7 mouse cellular contexts compared by ENCODE assay signal in genomic region chr4:121016021-121016898, GRCm38 (mm10). TPM values are rescaled to one million over a fixed set of nuclear protein-coding genes. Genes with fewer than 3 reads are reported as not detected.
DNase-seq lines count a peak whose midpoint lies in the region; ATAC-seq lines count a peak whose summit lies in the region.

No protein-coding gene starts in this region.

- ATAC-seq in CD4-positive, CD25-positive, alpha-beta regulatory T cell, adult 4 months, result peak; percentile 36
- ATAC-seq in heart, embryonic 16.5 days (replicated peaks; ENCODE audit: extremely low read depth, insufficient read depth, low FRiP score), result peak; percentile 0; the same call in 1 of the 2 replicates
- ATAC-seq in megakaryocyte-erythroid progenitor cell, adult 5-6 weeks (replicated peaks; ENCODE audit: low FRiP score, low TSS enrichment, poor library complexity, severe bottlenecking), result peak; percentile 20; the same call in 1 of the 2 replicates

- peak overlapping the region; percentile 94 for H3K4me2 ChIP-seq in heart, embryonic 16.5 days (ENCODE audit: low read depth, low read length)

- no peaks in the 10 kb centered on the region for H3K27me3 ChIP-seq in heart, embryonic 16.5 days (ENCODE audit: control insufficient read depth, insufficient read depth, low read length)

- peak overlapping the region; percentile 99 for H3K4me3 ChIP-seq in heart, embryonic 16.5 days (ENCODE audit: low read length)

- peaks cover 24% of the 10 kb centered on the region for H3K4me1 ChIP-seq in heart, embryonic 16.5 days (ENCODE audit: control insufficient read depth, insufficient read depth, low read length)

- H3K27ac ChIP-seq in heart, embryonic 16.5 days (ENCODE audit: low read length), result peak overlapping the region; percentile 79

- H3K36me3 ChIP-seq in heart, embryonic 16.5 days (ENCODE audit: control insufficient read depth, insufficient read depth), result no peaks in the 10 kb centered on the region

- H3K9ac ChIP-seq in heart, embryonic 16.5 days (ENCODE audit: low read length), result peak overlapping the region; percentile 98

- DNase-seq in NIH3T3 (ENCODE audit: low read depth), result peak; percentile 60
- peak; percentile 30 for DNase-seq in embryo, embryonic 11 days
- DNase-seq in left cerebral cortex, adult 8-10 months (ENCODE audit: low spot score in 2 of 2), result peak; percentile 31 to 49
- peak; percentile 60 to 82 for DNase-seq in spleen, postnatal 4 days (ENCODE audit: low spot score in 2 of 2)

- H3K9me3 ChIP-seq in heart, embryonic 16.5 days (replicated peaks; ENCODE audit: control insufficient read depth, low read length), result no peaks in the 10 kb centered on the region

- 6% methylated on average over 40 of the region's 40 CpGs for WGBS in heart, embryonic 16.5 days

RNA-seq across cellular contexts. Expression of gene Smap2, which starts 0.8 kb away (rescaled TPM):
- polyA plus RNA-seq in CD4-positive, CD25-positive, alpha-beta regulatory T cell, adult 4 months (2017; shearing (Covaris generic)), result 10 to 100 TPM; 34.0 to 37.4 TPM
- polyA plus RNA-seq in heart, embryonic 16.5 days (2015; fragmentation: Nextera tagmentation; extraction: Ambion mirVana), result 11.2 and 12.4 TPM in 2 replicates
- 100 to 1,000 TPM; 179 to 188 (median 183) TPM for total RNA-seq in left cerebral cortex, adult 8-10 months (2022)
- 157 and 168 TPM in 2 replicates for total RNA-seq in megakaryocyte-erythroid progenitor cell, adult 5-6 weeks (2014; fragmentation: Nextera tagmentation)
- total RNA-seq in megakaryocyte-erythroid progenitor cell, adult 5-6 weeks (2017), result 84.1 and 87.3 TPM in 2 replicates

RNA-seq across cellular contexts. Expression of gene Col9a2, which starts 22.9 kb away (rescaled TPM):
- polyA plus RNA-seq in CD4-positive, CD25-positive, alpha-beta regulatory T cell, adult 4 months (2017; shearing (Covaris generic)), result not detected
- polyA plus RNA-seq in heart, embryonic 16.5 days (2015; fragmentation: Nextera tagmentation; extraction: Ambion mirVana), result 6.0 and 6.7 TPM in 2 replicates
- total RNA-seq in left cerebral cortex, adult 8-10 months (2022), result 1 to 10 TPM; 6.2 to 9.6 (median 6.4) TPM
- total RNA-seq in megakaryocyte-erythroid progenitor cell, adult 5-6 weeks (2014; fragmentation: Nextera tagmentation), result not detected in 2 replicates
- not detected in 2 replicates for total RNA-seq in megakaryocyte-erythroid progenitor cell, adult 5-6 weeks (2017)

Comparison
In these comparisons a context has a peak if more than half of its experiments do, and no peak if none do; other contexts are left out.
1. Peak in every context shown above with its lines: DNase-seq, ATAC-seq, H3K4me3 ChIP-seq and H3K27ac ChIP-seq.
2. RNA of gene Col9a2, which starts 22.9 kb away (total RNA-seq): 6.2 to 9.6 TPM in left cerebral cortex, adult 8-10 months; not detected in megakaryocyte-erythroid progenitor cell, adult 5-6 weeks; every median in the first group is over 4 times any median in the second.